Mouse (Mus musculus) limb, embryonic 14.5 days (tissue): ENCODE results near the gene Zc3h10. TPM values are rescaled to one million over a fixed set of nuclear protein-coding genes. Genes with fewer than 3 reads are reported as not detected.

Experiments used
- ATAC-seq: fragments of 200-750 bp; cut with Nextera tagmentation; 2 replicates; pipeline ENCODE4 v1.8.0; 2017; ENCODE audit warnings: low read depth, moderate number of reproducible peaks, moderate TSS enrichment; ENCODE audit not compliant: low FRiP score
- DNase-seq: peaks from one replicate; pipeline ENCODE4 v3.0.0-alpha.2; 2015; ENCODE audit warnings: low spot score
- H3K27ac ChIP-seq: fragments of 300-500 bp; sonication (generic); replicated peaks from 2 replicates; pipeline ENCODE4 v1.5.1; 2014; ENCODE audit warnings: low read depth, mild to moderate bottlenecking, low read length, moderate library complexity, mixed read lengths
- H3K27me3 ChIP-seq: fragments of 300-500 bp; sonication (generic); 2 replicates; pipeline ENCODE4 v1.6.1; 2014; ENCODE audit warnings: low read length, mixed read lengths; ENCODE audit not compliant: control insufficient read depth, insufficient read depth
- H3K36me3 ChIP-seq: fragments of 300-500 bp; sonication (generic); 2 replicates; pipeline ENCODE4 v1.6.1; 2014; ENCODE audit warnings: mild to moderate bottlenecking, low read length, moderate library complexity, mixed read lengths; ENCODE audit not compliant: control insufficient read depth, insufficient read depth
- H3K4me1 ChIP-seq: fragments of 300-500 bp; sonication (generic); 2 replicates; pipeline ENCODE4 v1.6.1; 2014; ENCODE audit warnings: antibody characterized with exemption, low read length, mixed read lengths; ENCODE audit not compliant: control insufficient read depth, insufficient read depth
- H3K4me2 ChIP-seq: fragments of 300-500 bp; sonication (generic); replicated peaks from 2 replicates; pipeline ENCODE4 v1.6.1; 2014; ENCODE audit warnings: low read depth, mild to moderate bottlenecking, low read length, moderate library complexity; ENCODE audit not compliant: severe bottlenecking
- H3K4me3 ChIP-seq: fragments of 300-500 bp; sonication (generic); replicated peaks from 2 replicates; pipeline ENCODE4 v1.5.1; 2014; ENCODE audit warnings: low read length
- H3K9ac ChIP-seq: fragments of 300-500 bp; sonication (generic); 2 replicates; pipeline ENCODE4 v1.6.1; 2014; ENCODE audit warnings: mild to moderate bottlenecking, low read depth, low read length, moderate library complexity; ENCODE audit not compliant: severe bottlenecking
- H3K9me3 ChIP-seq: fragments of 300-500 bp; sonication (generic); 2 replicates; pipeline ENCODE4 v1.6.1; 2016; ENCODE audit warnings: low read length; ENCODE audit not compliant: control insufficient read depth
- POLR2A ChIP-seq: fragments of 200-500 bp; IDR thresholded peaks from 2 replicates; pipeline ENCODE4 v1.8.0; 2012; ENCODE audit warnings: inconsistent platforms, mild to moderate bottlenecking, moderate library complexity, borderline replicate concordance; ENCODE audit not compliant: insufficient read depth, insufficient read length; ENCODE audit errors: extremely low read depth
- WGBS: fragments of 180-500 bp; shearing (Covaris S2); extraction: QIAGEN DNeasy Blood & Tissue Kit; methylation state at CpG from one replicate; pipeline ENCODE4 v1.1.7; 2014; 5-methylcytosine and 5-hydroxymethylcytosine counted together
- polyA plus RNA-seq, 2 experiments: library from polyadenylated mRNA; depleted of rRNA in 1 of 2; stranded (reverse) in 1 of 2; unstranded in 1 of 2; fragments of >200 nt; fragmentation: Nextera tagmentation in 1 of 2; extraction: Ambion mirVana in 1 of 2; gene quantifications; 2 replicates each; pipeline versions ENCODE4 v1.2.1 to v1.2.3; 2012 to 2014

Zc3h10 gene
- polyA plus RNA-seq, 2 experiments, result 14.5 to 15.2 TPM

DNA sequence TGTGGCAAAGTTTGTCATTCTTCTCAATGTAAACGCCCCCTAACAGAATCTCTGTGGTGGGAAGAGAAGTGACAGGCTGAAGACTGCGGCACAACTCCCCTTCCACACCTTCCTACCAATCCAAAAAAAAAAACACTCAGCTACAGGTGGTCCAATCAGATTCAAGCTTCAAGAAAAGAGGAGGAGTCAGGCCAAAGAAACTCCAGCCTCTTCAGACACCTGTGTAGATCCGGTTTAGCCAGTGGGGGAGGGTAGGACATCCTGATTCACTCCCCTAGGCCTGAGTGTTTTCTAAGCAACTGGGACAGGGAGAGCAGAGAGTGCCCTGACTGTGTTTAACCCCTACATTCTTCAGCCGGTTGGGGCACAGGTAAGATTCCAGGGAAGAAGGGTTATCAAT lies 36.8 kb upstream of the Zc3h10 start:
- H3K9me3 ChIP-seq, result no peaks in the 10 kb centered on the region
- no peak for TF ChIP-seq POLR2A
- WGBS, result 12% methylated on average over 4 of the region's 4 CpGs
- no peak overlapping the region for H3K27ac ChIP-seq
- ATAC-seq (no peak), DNase-seq (peak; percentile 66)
- no peak overlapping the region for H3K4me2 ChIP-seq
- H3K4me3 ChIP-seq, result no peak overlapping the region
- peaks cover 7% of the 10 kb centered on the region; the same call in 1 of the 2 replicates for H3K4me1 ChIP-seq
- no peak overlapping the region for H3K9ac ChIP-seq
- peaks cover 26% of the 10 kb centered on the region for H3K27me3 ChIP-seq
- H3K36me3 ChIP-seq, result no peaks in the 10 kb centered on the region

DNA sequence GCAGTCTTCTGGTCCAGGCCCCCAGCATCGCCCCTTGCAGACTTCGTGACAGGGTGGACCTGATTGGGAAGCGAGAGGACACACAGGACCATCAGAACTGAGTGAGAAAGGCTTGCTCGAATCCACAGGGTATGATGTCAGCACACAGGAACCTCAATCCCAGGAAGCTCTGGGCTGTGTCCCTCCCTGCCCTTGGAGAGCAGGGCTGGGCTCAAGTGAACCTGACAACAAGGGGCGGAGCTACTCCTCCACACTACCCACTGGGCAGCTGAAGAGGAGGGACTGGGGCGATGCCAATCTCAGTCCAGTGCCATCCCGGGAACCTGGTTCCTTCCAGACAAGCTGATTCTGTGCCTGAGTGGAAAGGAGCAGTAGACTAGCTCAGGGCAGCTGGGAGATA lies 36.1 kb upstream of the Zc3h10 start:
- no peak overlapping the region for H3K9ac ChIP-seq
- 19% methylated on average over 7 of the region's 7 CpGs for WGBS
- no peaks in the 10 kb centered on the region for H3K36me3 ChIP-seq
- H3K9me3 ChIP-seq, result no peaks in the 10 kb centered on the region
- no peak for TF ChIP-seq POLR2A
- ATAC-seq (no peak), DNase-seq (no peak)
- peaks cover 3% of the 10 kb centered on the region; the same call in 1 of the 2 replicates for H3K4me1 ChIP-seq
- H3K27me3 ChIP-seq, result peaks cover 19% of the 10 kb centered on the region
- H3K4me3 ChIP-seq, result no peak overlapping the region
- no peak overlapping the region for H3K4me2 ChIP-seq
- no peak overlapping the region for H3K27ac ChIP-seq

GRCm38 (mm10) chr10:128579731-128580130 lies 32.2 kb upstream of the Zc3h10 start:
- H3K36me3 ChIP-seq, result 0 out of 2 replicates have a peak, but pooled peaks cover 3% of the 10 kb centered on the region
- H3K27ac ChIP-seq, result no peak overlapping the region
- no peaks in the 10 kb centered on the region for H3K9me3 ChIP-seq
- H3K9ac ChIP-seq, result no peak overlapping the region
- no peak for ATAC-seq
- DNase-seq, result no peak
- 69% methylated on average over 4 of the region's 4 CpGs for WGBS
- no peak for TF ChIP-seq POLR2A
- no peaks in the 10 kb centered on the region for H3K4me1 ChIP-seq
- H3K4me2 ChIP-seq, result no peak overlapping the region
- H3K4me3 ChIP-seq, result no peak overlapping the region
- H3K27me3 ChIP-seq, result no peaks in the 10 kb centered on the region

DNA sequence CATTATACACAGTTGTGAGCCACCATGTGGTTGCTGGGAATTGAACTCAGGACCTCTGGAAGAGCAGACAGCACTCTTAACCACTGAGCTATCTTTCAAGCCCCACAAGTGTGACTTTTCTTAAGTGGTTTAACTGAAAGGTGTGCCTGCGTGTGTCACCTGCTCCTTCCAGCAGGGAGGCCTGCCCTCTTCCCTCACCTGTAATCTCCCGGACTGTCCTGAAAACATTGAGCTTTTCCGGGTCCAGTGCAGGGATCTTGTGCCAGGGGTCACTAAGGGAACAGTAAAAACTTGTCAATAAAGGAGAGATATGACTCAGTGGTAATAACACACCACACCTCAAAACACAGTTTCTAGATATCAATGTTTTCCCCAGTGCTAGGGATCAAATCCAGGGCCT lies 31.7 kb upstream of the Zc3h10 start:
- Histone ChIP-seq H3K4me3 (no peak overlapping the region), H3K27ac (no peak overlapping the region), H3K27me3 (no peaks in the 10 kb centered on the region), H3K36me3 (0 out of 2 replicates have a peak, but pooled peaks cover 3% of the 10 kb centered on the region), H3K9ac (no peak overlapping the region), H3K4me2 (no peak overlapping the region), H3K4me1 (no peaks in the 10 kb centered on the region), H3K9me3 (no peaks in the 10 kb centered on the region)
- no peak for TF ChIP-seq POLR2A
- 82% methylated on average over 3 of the region's 3 CpGs for WGBS
- no peak for ATAC-seq
- no peak for DNase-seq

- H3K27me3 ChIP-seq, result no peaks in the 10 kb centered on the region
- no peak for ATAC-seq
- H3K4me2 ChIP-seq, result no peak overlapping the region
- 68% methylated on average over 11 of the region's 11 CpGs for WGBS
- no peak for DNase-seq
- no peak overlapping the region for H3K27ac ChIP-seq
- no peak for TF ChIP-seq POLR2A
- H3K4me3 ChIP-seq, result no peak overlapping the region
- H3K36me3 ChIP-seq, result 0 out of 2 replicates have a peak, but pooled peaks cover 3% of the 10 kb centered on the region
- H3K4me1 ChIP-seq, result no peaks in the 10 kb centered on the region
- no peak overlapping the region for H3K9ac ChIP-seq
- no peaks in the 10 kb centered on the region for H3K9me3 ChIP-seq
These were observed 30.8 kb upstream of the Zc3h10 start for GRCm38 (mm10) chr10:128578330-128578729.

- Histone ChIP-seq H3K4me1 (no peaks in the 10 kb centered on the region), H3K9ac (no peak overlapping the region), H3K9me3 (no peaks in the 10 kb centered on the region), H3K4me2 (no peak overlapping the region), H3K36me3 (0 out of 2 replicates have a peak, but pooled peaks cover 3% of the 10 kb centered on the region), H3K27ac (no peak overlapping the region), H3K4me3 (no peak overlapping the region), H3K27me3 (no peaks in the 10 kb centered on the region)
- ATAC-seq, result no peak
- WGBS, result 99% methylated on average over 2 of the region's 2 CpGs
- TF ChIP-seq POLR2A, result no peak
- no peak for DNase-seq
These were observed 27.5 kb upstream of the Zc3h10 start for GRCm38 (mm10) chr10:128575063-128575462.
